Mouse (Mus musculus): Measurements from ENCODE around the gene Gnao1.

DNA sequence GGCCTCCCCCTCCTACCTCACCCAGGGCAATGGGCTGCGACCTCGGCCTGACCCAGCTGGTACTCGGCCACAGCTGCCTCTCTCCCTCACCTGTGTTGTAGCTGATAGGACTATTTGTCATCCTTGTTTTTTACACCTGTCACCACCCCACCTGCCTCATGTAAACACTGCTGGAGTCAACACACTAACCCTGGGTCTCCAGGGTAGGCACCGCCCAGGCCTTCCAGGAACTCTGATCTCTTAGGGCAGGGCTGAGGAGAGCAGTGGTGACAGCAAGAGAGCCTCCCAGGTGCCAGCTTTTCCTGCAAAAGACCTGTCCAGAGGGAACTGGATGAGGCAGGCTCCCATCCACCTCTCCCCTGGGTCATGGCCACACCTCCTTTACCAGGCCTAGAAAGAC, 119.5 kb downstream of the Gnao1 start:
- TF ChIP-seq POLR2A (IDR thresholded peaks at IDR 0.05; ENCODE audit: borderline replicate concordance, low read depth, low read length) (no peak), CTCF (IDR thresholded peaks at IDR 0.05; ENCODE audit: low read depth, low read length) (no peak)
